Mouse (Mus musculus): Measurements from ENCODE around the gene Gm21788.
"Not testable (repeated sequence)": the region's sequence is repeated elsewhere in the genome, so short reads cannot be mapped to it uniquely, and the experiment has no call there.

The Gm21788 gene

DNA sequence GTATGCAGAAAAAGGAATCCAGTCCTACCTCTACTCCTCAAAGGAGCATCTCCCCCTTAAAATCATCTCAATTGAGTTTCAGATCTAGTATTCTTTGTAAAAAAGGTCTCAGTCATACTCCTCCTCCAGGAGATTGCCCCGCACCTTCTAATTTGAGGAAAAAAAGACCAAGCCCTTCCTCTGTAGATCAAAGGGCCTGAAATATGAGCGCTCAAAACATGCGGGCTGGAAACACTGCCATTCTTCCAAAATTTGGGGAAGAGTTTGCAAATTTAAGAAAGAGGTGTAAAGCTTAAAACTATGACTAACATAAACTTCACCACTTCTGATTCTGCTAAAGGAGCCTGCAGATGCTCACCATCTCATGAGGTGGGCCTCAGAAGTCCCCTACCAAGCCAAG is at the start of gene Gm21788:
Gene Gm21788, plus strand, starts transcription at position 301 of the 400 bp plus-strand sequence.
- DNase-seq (ENCODE audit: low read depth, low spot score), result not testable (repeated sequence)

Data from 3T3-L1 (cell line).